Mouse (Mus musculus): ENCODE data around the gene Hspb9.

Hspb9 gene

DNA sequence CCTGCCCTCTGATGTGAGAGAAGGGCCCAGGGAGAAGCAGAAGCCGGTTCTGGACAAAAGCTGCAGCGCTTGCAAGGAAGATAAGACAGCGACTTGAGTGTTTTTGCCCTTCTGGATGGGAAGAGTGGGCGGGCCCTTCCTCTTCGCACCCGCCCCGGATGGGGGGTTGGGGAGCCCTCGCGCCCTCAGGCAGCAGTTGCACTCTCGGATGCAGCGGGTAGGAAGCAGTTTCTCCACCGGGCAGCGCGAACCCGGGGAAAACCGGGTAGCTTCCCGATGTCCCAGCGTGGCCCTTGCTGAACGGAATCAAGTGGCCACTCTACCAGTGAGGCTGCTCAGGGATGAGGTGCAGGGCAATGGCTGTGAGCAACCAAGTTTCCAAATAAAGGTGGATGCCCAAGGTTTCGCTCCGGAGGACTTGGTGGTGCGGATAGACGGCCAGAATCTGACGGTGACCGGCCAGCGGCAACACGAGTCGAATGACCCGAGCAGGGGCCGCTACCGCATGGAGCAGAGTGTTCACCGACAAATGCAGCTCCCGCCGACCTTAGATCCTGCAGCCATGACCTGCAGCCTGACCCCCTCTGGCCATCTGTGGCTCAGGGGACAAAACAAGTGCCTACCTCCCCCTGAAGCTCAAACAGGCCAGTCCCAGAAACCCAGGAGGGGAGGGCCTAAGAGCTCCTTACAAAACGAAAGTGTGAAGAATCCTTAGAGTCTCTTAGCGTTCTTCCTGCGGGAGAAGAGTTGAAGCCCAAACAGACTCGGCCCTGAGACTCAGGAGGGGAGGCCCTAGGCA, at the start of gene Hspb9:
Gene Hspb9, plus strand, starts transcription at position 116 of the 799 bp plus-strand sequence.
- DNase-seq (ENCODE audit: extremely low spot score), result peak; percentile 79

GRCm38 (mm10) chr11:100671049-100671448, 42.6 kb upstream of the Hspb9 start:
- no peak for DNase-seq (ENCODE audit: extremely low spot score)

- no peak for DNase-seq (ENCODE audit: extremely low spot score)
Measured at GRCm38 (mm10) chr11:100671956-100672355, 41.7 kb upstream of the Hspb9 start.

- peak; percentile 39 for DNase-seq (ENCODE audit: extremely low spot score)
Measured at GRCm38 (mm10) chr11:100673169-100673568, 40.5 kb upstream of the Hspb9 start.

DNA sequence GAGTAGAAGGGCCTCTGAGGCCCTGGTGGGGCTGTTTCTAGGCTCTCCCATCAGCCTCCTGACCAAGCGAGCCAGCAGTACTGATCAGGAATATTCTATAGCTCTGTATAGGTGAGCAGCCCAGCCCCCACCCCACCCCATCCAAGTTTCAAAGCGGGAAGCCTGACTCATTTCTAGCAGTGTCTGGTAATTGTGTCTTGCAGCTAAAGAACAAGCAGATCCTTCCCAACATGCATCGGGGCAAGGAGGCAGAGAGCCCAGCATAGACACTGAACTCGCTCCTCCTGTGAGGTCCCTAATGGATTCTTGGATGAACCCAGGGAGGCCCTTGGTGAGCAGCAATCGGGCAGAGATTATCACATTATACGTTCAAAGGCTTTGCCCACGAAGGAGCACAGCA, 35.8 kb upstream of the Hspb9 start:
- DNase-seq (ENCODE audit: extremely low spot score), result no peak

- DNase-seq (ENCODE audit: extremely low spot score), result no peak
Measured at GRCm38 (mm10) chr11:100681826-100682225, 31.8 kb upstream of the Hspb9 start.

GRCm38 (mm10) chr11:100682526-100682925, 31.1 kb upstream of the Hspb9 start:
- DNase-seq (ENCODE audit: extremely low spot score), result no peak

GRCm38 (mm10) chr11:100684084-100684483, 29.6 kb upstream of the Hspb9 start:
- DNase-seq (ENCODE audit: extremely low spot score), result no peak

GRCm38 (mm10) chr11:100685371-100685770, 28.3 kb upstream of the Hspb9 start:
- DNase-seq (ENCODE audit: extremely low spot score), result no peak

GRCm38 (mm10) chr11:100687265-100687664, 26.4 kb upstream of the Hspb9 start:
- no peak for DNase-seq (ENCODE audit: extremely low spot score)

- DNase-seq (ENCODE audit: extremely low spot score), result no peak
Measured at GRCm38 (mm10) chr11:100688443-100688842, 25.2 kb upstream of the Hspb9 start.

DNA sequence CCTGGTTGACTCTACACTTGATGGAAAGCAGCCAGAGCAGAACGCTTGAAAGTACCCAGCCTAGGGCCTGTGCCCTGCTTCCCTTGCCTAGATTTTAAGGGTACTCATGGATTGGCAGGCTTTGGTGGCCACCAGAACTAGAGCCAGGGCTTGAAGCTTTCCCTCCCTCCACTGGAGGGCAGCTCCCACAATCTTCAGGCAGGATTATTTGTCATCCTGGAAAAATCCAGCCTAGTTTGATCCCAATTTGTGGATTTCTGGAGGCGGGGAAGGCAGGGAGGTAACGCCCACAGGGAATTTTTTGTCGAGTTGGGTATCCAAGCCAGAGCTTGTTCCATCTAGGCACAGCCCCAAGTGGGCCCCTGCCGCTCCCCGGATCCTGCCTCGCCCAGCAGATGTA, 23.3 kb upstream of the Hspb9 start:
- no peak for DNase-seq (ENCODE audit: extremely low spot score)

GRCm38 (mm10) chr11:100692164-100692616, 21.5 kb upstream of the Hspb9 start, which contains the start of gene Zfp385c:
TSS of gene Zfp385c (minus strand) at chr11:100692455.
- peak; percentile 27 for DNase-seq (ENCODE audit: extremely low spot score)

DNA sequence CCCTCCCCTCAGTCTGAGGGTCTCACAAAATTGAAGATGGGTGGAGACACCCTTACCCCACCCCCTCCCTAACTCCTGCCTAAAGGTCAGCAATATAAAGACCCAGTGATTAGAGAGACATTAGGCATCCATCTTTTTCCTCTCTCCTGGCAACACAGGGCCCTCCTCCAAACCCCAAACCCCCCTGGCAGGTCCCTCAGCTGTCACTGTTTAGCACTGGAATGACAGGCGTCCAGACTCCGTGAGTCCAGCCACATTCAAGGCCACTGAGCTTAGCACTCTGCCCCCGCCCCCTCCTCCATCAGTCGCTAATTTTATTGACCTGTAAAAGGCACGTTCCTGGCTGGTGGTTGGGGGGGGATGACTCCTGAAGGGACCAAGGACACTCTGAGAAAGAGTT, 20.5 kb upstream of the Hspb9 start:
- no peak for DNase-seq (ENCODE audit: extremely low spot score)

DNA sequence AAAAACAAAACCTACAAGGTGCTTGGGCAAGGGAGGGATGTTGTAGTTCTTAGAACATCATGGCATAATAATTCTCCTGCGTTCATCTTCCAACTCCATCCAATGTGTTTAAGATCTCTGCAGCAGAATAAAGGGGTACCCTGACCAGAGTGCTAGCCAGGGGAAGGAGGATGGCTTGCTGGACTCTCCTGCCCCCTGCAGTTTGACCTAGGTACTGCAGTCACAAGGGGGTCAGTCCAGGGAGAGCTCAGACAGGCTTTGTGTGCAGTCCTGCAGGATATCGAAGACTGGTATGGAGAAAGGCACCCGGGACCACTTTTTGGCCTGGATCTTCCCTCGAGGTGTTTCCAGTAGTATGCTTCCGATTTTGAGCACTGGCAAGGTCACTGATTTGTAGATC, 18.7 kb upstream of the Hspb9 start:
- peak; percentile 84 for DNase-seq (ENCODE audit: extremely low spot score)

DNA sequence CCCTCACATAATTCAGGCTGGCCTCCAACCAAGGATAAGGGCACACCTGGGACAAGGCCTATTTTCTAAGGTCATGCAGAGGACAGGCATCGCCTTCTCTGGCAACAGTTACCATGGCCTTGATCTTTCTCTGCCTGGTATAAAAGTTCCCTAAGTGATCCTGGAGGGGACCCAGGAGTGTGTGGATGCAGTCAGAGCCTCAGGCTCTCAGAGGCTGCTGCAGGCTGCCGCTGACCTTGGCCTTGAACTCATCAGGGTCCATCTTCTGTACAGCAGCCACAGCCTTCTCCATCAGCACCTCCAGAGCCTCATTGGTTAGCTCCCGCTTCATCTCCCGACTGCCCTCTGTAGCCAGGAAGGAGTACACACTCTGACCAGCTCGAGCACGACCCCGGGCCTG, 15.7 kb upstream of the Hspb9 start:
- DNase-seq (ENCODE audit: extremely low spot score), result no peak

GRCm38 (mm10) chr11:100700710-100701109, 12.9 kb upstream of the Hspb9 start:
- no peak for DNase-seq (ENCODE audit: extremely low spot score)

DNA sequence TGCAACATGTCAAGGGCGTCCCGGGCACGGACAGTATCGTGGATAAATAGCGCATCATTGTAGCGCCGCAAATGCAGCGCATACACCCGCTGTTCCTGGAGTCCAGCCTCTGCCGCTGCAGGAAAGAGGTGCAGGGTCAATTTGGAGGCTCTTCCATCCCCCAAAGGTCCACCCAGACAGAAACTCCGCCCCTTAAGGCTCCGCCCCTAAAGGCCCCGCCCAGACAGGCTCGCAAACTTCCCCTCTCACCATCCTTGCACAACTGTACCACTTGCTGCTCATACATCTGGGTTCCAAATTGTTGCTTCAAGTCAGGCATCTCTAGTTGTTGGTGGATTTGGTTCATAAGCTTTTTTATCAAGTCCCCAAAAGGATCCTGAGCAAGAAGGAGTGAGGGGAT, 12.3 kb upstream of the Hspb9 start:
- peak; percentile 67 for DNase-seq (ENCODE audit: extremely low spot score)

DNA sequence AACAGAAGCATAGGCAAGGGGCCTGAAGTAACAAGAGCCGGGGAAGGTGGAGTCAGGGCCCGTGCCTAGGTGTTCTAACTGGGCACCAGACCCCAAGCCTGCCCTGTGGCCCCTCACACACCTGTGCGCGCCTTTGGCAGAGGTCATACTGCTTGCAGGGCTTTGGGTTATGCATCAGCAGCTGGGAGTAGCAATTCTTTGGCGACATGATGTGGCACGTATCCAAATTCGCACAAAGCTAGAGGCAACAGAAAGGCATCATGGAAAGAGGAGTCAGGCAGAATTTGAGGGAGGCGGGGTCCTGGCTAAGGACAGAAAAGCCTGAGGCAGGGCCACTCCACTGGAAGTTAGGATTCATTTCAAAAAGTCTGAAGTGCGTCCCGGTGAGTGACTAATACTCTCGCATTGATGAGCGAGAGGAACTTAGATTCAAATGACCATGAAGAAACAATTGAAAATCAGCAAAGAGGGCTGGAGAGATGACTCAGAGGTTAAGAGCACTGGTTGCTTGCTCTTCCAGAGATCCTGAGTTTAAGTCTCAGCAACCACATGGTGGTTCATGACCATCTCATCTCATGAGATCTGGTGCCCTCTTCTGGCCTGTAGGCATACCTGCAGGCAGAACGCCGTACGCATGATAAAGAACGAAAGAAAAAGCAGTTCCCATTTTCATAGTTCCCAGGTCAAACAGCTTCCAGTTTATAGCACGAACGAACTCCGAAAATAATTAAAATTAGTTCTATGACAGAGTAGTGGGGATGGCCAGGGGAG, 11.4 kb upstream of the Hspb9 start:
- DNase-seq (ENCODE audit: extremely low spot score), result peak; percentile 72

GRCm38 (mm10) chr11:100702906-100703305, 10.7 kb upstream of the Hspb9 start:
- no peak for DNase-seq (ENCODE audit: extremely low spot score)

GRCm38 (mm10) chr11:100703366-100703765, 10.3 kb upstream of the Hspb9 start:
- no peak for DNase-seq (ENCODE audit: extremely low spot score)

DNA sequence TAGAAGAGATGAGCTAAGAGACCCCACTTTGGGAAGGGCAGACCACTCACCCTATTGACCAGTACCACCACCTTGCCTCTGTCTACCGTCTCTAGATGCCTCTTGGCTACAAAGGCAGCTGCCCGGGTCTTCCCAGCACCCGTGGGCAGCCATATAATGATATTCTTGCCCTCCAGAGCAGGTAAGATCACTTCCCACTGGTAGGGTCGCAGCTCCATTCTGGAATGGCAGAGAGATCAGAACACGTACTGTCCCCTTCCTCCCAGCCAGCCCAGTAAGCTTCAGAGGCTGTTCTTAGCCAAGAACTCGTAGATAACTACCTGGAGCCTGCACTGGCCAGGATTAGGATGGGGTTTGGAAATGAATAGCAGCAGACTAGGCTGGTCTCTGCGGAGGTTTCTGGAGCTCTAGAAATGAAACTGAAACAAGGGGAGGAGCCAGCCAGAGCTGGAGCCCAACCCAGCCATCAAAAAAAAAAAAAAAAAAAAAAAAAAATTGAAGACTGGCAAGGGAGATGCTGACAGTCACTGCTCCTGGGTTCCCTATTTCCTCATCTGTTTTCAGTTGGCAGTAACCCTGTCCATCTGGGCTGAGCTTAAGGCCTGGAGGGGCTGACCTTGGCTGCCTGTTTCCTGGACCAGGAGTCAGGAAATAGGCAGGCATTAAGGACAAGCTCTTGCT, 9.7 kb upstream of the Hspb9 start, which contains the start of gene Dhx58:
Gene Dhx58, minus strand, starts transcription at position 421 of the 681 bp plus-strand sequence.
- no peak for DNase-seq (ENCODE audit: extremely low spot score)

Measured in embryo, embryonic 9.5 days (tissue).